Mouse (Mus musculus): ENCODE measurements around the gene 1810046K07Rik. TPM values are rescaled to one million over a fixed set of nuclear protein-coding genes. Genes with fewer than 3 reads are reported as not detected.

1810046K07Rik gene
- polyA plus RNA-seq, 1 experiment from 2014 or later, result 0.21 TPM

- Histone ChIP-seq H3K9ac (ENCODE audit: low read length) (no peak overlapping the region), H3K9me3 (replicated peaks; ENCODE audit: control insufficient read depth, low read length) (no peaks in the 10 kb centered on the region), H3K27ac (ENCODE audit: low read length) (no peak overlapping the region), H3K4me2 (ENCODE audit: low read depth, low read length) (no peak overlapping the region), H3K27me3 (ENCODE audit: control insufficient read depth, insufficient read depth, low read length) (no peaks in the 10 kb centered on the region), H3K4me3 (ENCODE audit: low read length) (no peak overlapping the region), H3K4me1 (ENCODE audit: control insufficient read depth, insufficient read depth, low read length) (no peaks in the 10 kb centered on the region), H3K36me3 (ENCODE audit: control insufficient read depth, insufficient read depth) (no peaks in the 10 kb centered on the region)
- WGBS, result 58% methylated on average over 18 of the region's 18 CpGs
- no peak for ATAC-seq (replicated peaks; ENCODE audit: extremely low read depth, insufficient read depth, low FRiP score)
Observed at GRCm38 (mm10) chr9:51312554-51313317, 16.0 kb downstream of the 1810046K07Rik start.

GRCm38 (mm10) chr9:51310515-51310914 lies 18.2 kb downstream of the 1810046K07Rik start:
- Histone ChIP-seq H3K4me3 (ENCODE audit: low read length) (no peak overlapping the region), H3K27me3 (ENCODE audit: control insufficient read depth, insufficient read depth, low read length) (no peaks in the 10 kb centered on the region), H3K9me3 (replicated peaks; ENCODE audit: control insufficient read depth, low read length) (no peaks in the 10 kb centered on the region), H3K27ac (ENCODE audit: low read length) (no peak overlapping the region), H3K36me3 (ENCODE audit: control insufficient read depth, insufficient read depth) (no peaks in the 10 kb centered on the region), H3K9ac (ENCODE audit: low read length) (no peak overlapping the region), H3K4me1 (ENCODE audit: control insufficient read depth, insufficient read depth, low read length) (no peaks in the 10 kb centered on the region), H3K4me2 (ENCODE audit: low read depth, low read length) (no peak overlapping the region)
- no peak for ATAC-seq (replicated peaks; ENCODE audit: extremely low read depth, insufficient read depth, low FRiP score)
- whole genome bisulfite sequencing, result 70% methylated on average over 7 of the region's 7 CpGs

GRCm38 (mm10) chr9:51306351-51306750 lies 22.4 kb downstream of the 1810046K07Rik start:
- H3K4me2 ChIP-seq (ENCODE audit: low read depth, low read length), result no peak overlapping the region
- H3K4me1 ChIP-seq (ENCODE audit: control insufficient read depth, insufficient read depth, low read length), result no peaks in the 10 kb centered on the region
- no peaks in the 10 kb centered on the region for H3K27me3 ChIP-seq (ENCODE audit: control insufficient read depth, insufficient read depth, low read length)
- H3K27ac ChIP-seq (ENCODE audit: low read length), result no peak overlapping the region
- no peak for ATAC-seq (replicated peaks; ENCODE audit: extremely low read depth, insufficient read depth, low FRiP score)
- H3K9me3 ChIP-seq (replicated peaks; ENCODE audit: control insufficient read depth, low read length), result no peaks in the 10 kb centered on the region
- no peak overlapping the region for H3K4me3 ChIP-seq (ENCODE audit: low read length)
- H3K36me3 ChIP-seq (ENCODE audit: control insufficient read depth, insufficient read depth), result no peaks in the 10 kb centered on the region
- 85% methylated on average over 3 of the region's 3 CpGs for WGBS
- no peak overlapping the region for H3K9ac ChIP-seq (ENCODE audit: low read length)

- H3K36me3 ChIP-seq (ENCODE audit: control insufficient read depth, insufficient read depth), result no peaks in the 10 kb centered on the region
- no peak overlapping the region for H3K4me2 ChIP-seq (ENCODE audit: low read depth, low read length)
- no peak overlapping the region for H3K4me3 ChIP-seq (ENCODE audit: low read length)
- no peak overlapping the region for H3K27ac ChIP-seq (ENCODE audit: low read length)
- H3K4me1 ChIP-seq (ENCODE audit: control insufficient read depth, insufficient read depth, low read length), result no peaks in the 10 kb centered on the region
- no peak for ATAC-seq (replicated peaks; ENCODE audit: extremely low read depth, insufficient read depth, low FRiP score)
- no peak overlapping the region for H3K9ac ChIP-seq (ENCODE audit: low read length)
- no peaks in the 10 kb centered on the region for H3K9me3 ChIP-seq (replicated peaks; ENCODE audit: control insufficient read depth, low read length)
- H3K27me3 ChIP-seq (ENCODE audit: control insufficient read depth, insufficient read depth, low read length), result no peaks in the 10 kb centered on the region
- 69% methylated on average over 3 of the region's 3 CpGs for WGBS
Observed at GRCm38 (mm10) chr9:51305146-51305545, 23.6 kb downstream of the 1810046K07Rik start.

GRCm38 (mm10) chr9:51303980-51304379 lies 24.7 kb downstream of the 1810046K07Rik start:
- Histone ChIP-seq H3K36me3 (ENCODE audit: control insufficient read depth, insufficient read depth) (no peaks in the 10 kb centered on the region), H3K27ac (ENCODE audit: low read length) (no peak overlapping the region), H3K4me1 (ENCODE audit: control insufficient read depth, insufficient read depth, low read length) (no peaks in the 10 kb centered on the region), H3K9ac (ENCODE audit: low read length) (no peak overlapping the region), H3K9me3 (replicated peaks; ENCODE audit: control insufficient read depth, low read length) (no peaks in the 10 kb centered on the region), H3K4me2 (ENCODE audit: low read depth, low read length) (no peak overlapping the region), H3K4me3 (ENCODE audit: low read length) (no peak overlapping the region), H3K27me3 (ENCODE audit: control insufficient read depth, insufficient read depth, low read length) (no peaks in the 10 kb centered on the region)
- WGBS, result 42% methylated on average over 5 of the region's 5 CpGs
- no peak for ATAC-seq (replicated peaks; ENCODE audit: extremely low read depth, insufficient read depth, low FRiP score)

GRCm38 (mm10) chr9:51293541-51293940 lies 35.2 kb downstream of the 1810046K07Rik start:
- no peak overlapping the region for H3K4me2 ChIP-seq (ENCODE audit: low read depth, low read length)
- H3K36me3 ChIP-seq (ENCODE audit: control insufficient read depth, insufficient read depth), result no peaks in the 10 kb centered on the region
- no peaks in the 10 kb centered on the region for H3K27me3 ChIP-seq (ENCODE audit: control insufficient read depth, insufficient read depth, low read length)
- ATAC-seq (replicated peaks; ENCODE audit: extremely low read depth, insufficient read depth, low FRiP score), result no peak
- WGBS, result 61% methylated on average over 8 of the region's 8 CpGs
- no peaks in the 10 kb centered on the region for H3K4me1 ChIP-seq (ENCODE audit: control insufficient read depth, insufficient read depth, low read length)
- peaks cover 8% of the 10 kb centered on the region; the same call in 1 of the 2 replicates for H3K9me3 ChIP-seq (replicated peaks; ENCODE audit: control insufficient read depth, low read length)
- no peak overlapping the region for H3K9ac ChIP-seq (ENCODE audit: low read length)
- H3K27ac ChIP-seq (ENCODE audit: low read length), result no peak overlapping the region
- no peak overlapping the region for H3K4me3 ChIP-seq (ENCODE audit: low read length)

GRCm38 (mm10) chr9:51292674-51293073 lies 36.0 kb downstream of the 1810046K07Rik start:
- Histone ChIP-seq H3K9ac (ENCODE audit: low read length) (no peak overlapping the region), H3K27ac (ENCODE audit: low read length) (no peak overlapping the region), H3K4me2 (ENCODE audit: low read depth, low read length) (no peak overlapping the region), H3K4me3 (ENCODE audit: low read length) (no peak overlapping the region), H3K27me3 (ENCODE audit: control insufficient read depth, insufficient read depth, low read length) (no peaks in the 10 kb centered on the region), H3K9me3 (replicated peaks; ENCODE audit: control insufficient read depth, low read length) (no peaks in the 10 kb centered on the region), H3K36me3 (ENCODE audit: control insufficient read depth, insufficient read depth) (no peaks in the 10 kb centered on the region), H3K4me1 (ENCODE audit: control insufficient read depth, insufficient read depth, low read length) (no peaks in the 10 kb centered on the region)
- ATAC-seq (replicated peaks; ENCODE audit: extremely low read depth, insufficient read depth, low FRiP score), result no peak
- WGBS, result 28% methylated on average over 4 of the region's 4 CpGs

- 71% methylated on average over 4 of the region's 4 CpGs for WGBS
- H3K9ac ChIP-seq (ENCODE audit: low read length), result no peak overlapping the region
- no peak overlapping the region for H3K27ac ChIP-seq (ENCODE audit: low read length)
- H3K36me3 ChIP-seq (ENCODE audit: control insufficient read depth, insufficient read depth), result no peaks in the 10 kb centered on the region
- H3K9me3 ChIP-seq (replicated peaks; ENCODE audit: control insufficient read depth, low read length), result no peaks in the 10 kb centered on the region
- H3K27me3 ChIP-seq (ENCODE audit: control insufficient read depth, insufficient read depth, low read length), result no peaks in the 10 kb centered on the region
- no peak overlapping the region for H3K4me3 ChIP-seq (ENCODE audit: low read length)
- H3K4me1 ChIP-seq (ENCODE audit: control insufficient read depth, insufficient read depth, low read length), result no peaks in the 10 kb centered on the region
- no peak overlapping the region for H3K4me2 ChIP-seq (ENCODE audit: low read depth, low read length)
- ATAC-seq (replicated peaks; ENCODE audit: extremely low read depth, insufficient read depth, low FRiP score), result no peak
Observed at GRCm38 (mm10) chr9:51290980-51291379, 37.7 kb downstream of the 1810046K07Rik start.

GRCm38 (mm10) chr9:51286079-51286478 lies 42.6 kb downstream of the 1810046K07Rik start:
- Histone ChIP-seq H3K4me2 (ENCODE audit: low read depth, low read length) (no peak overlapping the region), H3K27ac (ENCODE audit: low read length) (no peak overlapping the region), H3K27me3 (ENCODE audit: control insufficient read depth, insufficient read depth, low read length) (no peaks in the 10 kb centered on the region), H3K9me3 (replicated peaks; ENCODE audit: control insufficient read depth, low read length) (no peaks in the 10 kb centered on the region), H3K4me1 (ENCODE audit: control insufficient read depth, insufficient read depth, low read length) (no peaks in the 10 kb centered on the region), H3K4me3 (ENCODE audit: low read length) (no peak overlapping the region), H3K9ac (ENCODE audit: low read length) (no peak overlapping the region), H3K36me3 (ENCODE audit: control insufficient read depth, insufficient read depth) (no peaks in the 10 kb centered on the region)
- WGBS, result 29% methylated on average over 2 of the region's 2 CpGs
- no peak for ATAC-seq (replicated peaks; ENCODE audit: extremely low read depth, insufficient read depth, low FRiP score)
